Mouse (Mus musculus): Measurements from ENCODE around the gene Mrpl53. TPM values are rescaled to one million over a fixed set of nuclear protein-coding genes. Genes with fewer than 3 reads are reported as not detected.

The Mrpl53 gene
- total and polyA plus RNA-seq, 2 experiments from 2014 or later: 73.7 to 122 TPM

DNA sequence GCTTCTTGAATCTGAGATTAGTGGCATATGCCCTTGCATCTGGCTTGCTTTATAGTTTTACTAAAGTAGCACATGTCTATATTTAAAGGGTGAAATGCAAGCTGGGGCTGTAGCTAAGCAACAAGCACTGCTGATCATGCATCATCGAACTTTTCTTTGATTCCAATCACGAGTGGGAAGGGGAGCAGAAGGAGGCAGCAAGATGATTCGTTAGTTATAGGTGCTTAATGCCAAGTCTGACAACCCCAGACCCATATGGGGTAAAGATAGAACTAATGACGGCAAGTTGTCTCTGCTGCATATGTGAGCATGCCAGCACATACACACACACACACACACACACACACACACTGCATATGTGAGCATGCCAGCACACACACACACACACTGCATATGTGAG lies 4.7 kb upstream of the Mrpl53 start:
- no peak overlapping the region for H3K4me3 ChIP-seq (ENCODE audit: low read length)

DNA sequence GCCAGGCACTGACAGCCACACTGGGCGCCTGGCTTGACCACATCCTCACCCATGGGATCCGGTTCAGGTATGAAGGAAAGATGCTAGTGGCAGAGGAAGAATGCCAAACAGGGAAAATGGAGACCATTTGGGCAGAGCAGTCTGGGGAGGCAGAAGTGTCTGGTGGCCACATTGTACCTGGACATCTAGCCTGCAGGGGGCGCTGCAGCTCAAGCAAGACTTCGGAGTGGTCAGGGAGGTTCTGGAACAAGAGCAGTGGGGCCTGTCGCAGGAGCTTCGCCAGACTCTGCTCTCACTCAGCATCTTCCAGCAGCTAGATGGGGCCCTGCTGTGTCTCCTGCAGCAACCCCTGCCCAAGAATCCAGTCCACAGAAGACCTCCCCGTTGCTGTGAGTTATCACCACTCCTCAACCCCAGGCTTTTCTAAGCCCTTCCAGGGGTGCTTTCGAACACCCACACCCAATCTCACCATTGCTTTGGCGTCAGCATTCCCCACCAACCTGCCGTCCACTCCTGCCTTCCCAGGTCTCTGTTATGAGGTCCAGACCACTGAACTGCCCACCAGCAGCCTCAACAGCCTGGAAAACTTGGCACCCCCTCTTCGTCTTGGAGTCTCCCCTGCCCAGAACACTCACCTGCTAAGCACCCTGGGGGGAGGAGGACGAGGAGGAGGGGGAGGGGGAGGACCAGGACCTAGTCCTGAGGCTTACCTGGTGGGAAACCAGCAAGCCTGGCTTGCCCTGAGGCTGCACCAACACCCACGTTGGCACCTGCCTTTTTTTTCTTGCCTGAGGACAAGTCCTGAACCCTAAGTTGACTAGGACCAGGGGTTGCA lies 1.1 kb upstream of the Mrpl53 start:
- H3K27ac ChIP-seq: peak overlapping the region; percentile 91; the same call in 1 of the 2 replicates
- peaks cover 7% of the 10 kb centered on the region; the same call in 1 of the 2 replicates for H3K36me3 ChIP-seq (ENCODE audit: insufficient read depth, low read length)
- TF ChIP-seq CTCF (IDR thresholded peaks at IDR 0.05; ENCODE audit: low read depth): peak; percentile 83
- 33% methylated on average over 13 of the region's 13 CpGs for WGBS
- H3K9ac ChIP-seq (replicated peaks; ENCODE audit: low read length): peak overlapping the region; percentile 78
- peak overlapping the region; percentile 96 for H3K4me2 ChIP-seq (ENCODE audit: low read depth, low read length)
- no peak overlapping the region for H3K4me3 ChIP-seq (ENCODE audit: low read length)
- no peaks in the 10 kb centered on the region for H3K27me3 ChIP-seq (ENCODE audit: insufficient read depth, low read length)
- H3K9me3 ChIP-seq (ENCODE audit: low read length): no peaks in the 10 kb centered on the region
- DNase-seq (ENCODE audit: low spot score): peak; percentile 82
- H3K4me1 ChIP-seq (ENCODE audit: insufficient read depth, low read length): peaks cover 26% of the 10 kb centered on the region
- ATAC-seq: peak; percentile 41; the same call in 1 of the 2 replicates

More for the DNA sequence above, 4.7 kb upstream of the Mrpl53 start:
- no peak overlapping the region for H3K9ac ChIP-seq (replicated peaks; ENCODE audit: low read length)
- DNase-seq (ENCODE audit: low spot score) (no peak), ATAC-seq (no peak)
- no peaks in the 10 kb centered on the region for H3K27me3 ChIP-seq (ENCODE audit: insufficient read depth, low read length)
- H3K4me1 ChIP-seq (ENCODE audit: insufficient read depth, low read length): peaks cover 23% of the 10 kb centered on the region
- H3K9me3 ChIP-seq (ENCODE audit: low read length): no peaks in the 10 kb centered on the region
- no peak overlapping the region for H3K27ac ChIP-seq
- no peak for TF ChIP-seq CTCF (IDR thresholded peaks at IDR 0.05; ENCODE audit: low read depth)
- WGBS: 45% methylated on average over 4 of the region's 4 CpGs
- peaks cover 7% of the 10 kb centered on the region; the same call in 1 of the 2 replicates for H3K36me3 ChIP-seq (ENCODE audit: insufficient read depth, low read length)
- H3K4me2 ChIP-seq (ENCODE audit: low read depth, low read length): no peak overlapping the region

DNA sequence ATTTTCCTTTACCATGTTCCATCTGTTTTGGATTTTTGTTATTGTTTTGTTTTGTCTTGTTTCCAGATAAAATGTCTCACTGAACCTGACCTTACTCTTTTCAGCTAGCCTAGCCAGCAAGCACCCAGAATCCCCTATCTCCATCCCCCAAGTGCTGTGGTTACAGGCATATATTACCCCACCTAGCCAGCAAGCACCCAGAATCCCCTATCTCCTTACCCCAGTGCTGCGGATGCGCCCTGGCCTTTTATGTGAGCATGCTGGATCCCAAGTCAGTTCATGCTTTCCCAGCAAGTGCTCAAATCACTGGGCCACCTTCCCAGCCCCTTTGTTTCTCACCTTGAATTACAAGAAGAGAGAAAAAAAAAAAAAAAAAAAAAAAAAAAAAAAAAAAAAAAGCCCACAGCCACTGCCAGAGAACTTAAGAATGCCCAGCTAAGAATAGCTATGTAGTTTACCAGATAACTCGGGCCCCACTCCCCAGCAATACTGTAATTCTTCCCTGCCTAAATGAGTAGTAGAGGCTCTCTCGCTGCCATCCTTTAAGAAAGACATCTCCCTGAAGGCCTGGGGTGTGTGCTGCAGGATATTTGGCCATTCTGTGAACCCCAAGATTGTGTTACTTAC lies 2.8 kb downstream of the Mrpl53 start:
- Histone ChIP-seq H3K9me3 (ENCODE audit: low read length) (no peaks in the 10 kb centered on the region), H3K4me3 (ENCODE audit: low read length) (no peak overlapping the region), H3K4me2 (ENCODE audit: low read depth, low read length) (no peak overlapping the region), H3K27ac (no peak overlapping the region), H3K4me1 (ENCODE audit: insufficient read depth, low read length) (peaks cover 25% of the 10 kb centered on the region), H3K36me3 (ENCODE audit: insufficient read depth, low read length) (0 out of 2 replicates have a peak, but pooled peaks cover 5% of the 10 kb centered on the region), H3K9ac (replicated peaks; ENCODE audit: low read length) (no peak overlapping the region), H3K27me3 (ENCODE audit: insufficient read depth, low read length) (no peaks in the 10 kb centered on the region)
- TF ChIP-seq CTCF (IDR thresholded peaks at IDR 0.05; ENCODE audit: low read depth): no peak
- ATAC-seq (no peak), DNase-seq (ENCODE audit: low spot score) (no peak)
- WGBS: 89% methylated on average over 4 of the region's 4 CpGs

DNA sequence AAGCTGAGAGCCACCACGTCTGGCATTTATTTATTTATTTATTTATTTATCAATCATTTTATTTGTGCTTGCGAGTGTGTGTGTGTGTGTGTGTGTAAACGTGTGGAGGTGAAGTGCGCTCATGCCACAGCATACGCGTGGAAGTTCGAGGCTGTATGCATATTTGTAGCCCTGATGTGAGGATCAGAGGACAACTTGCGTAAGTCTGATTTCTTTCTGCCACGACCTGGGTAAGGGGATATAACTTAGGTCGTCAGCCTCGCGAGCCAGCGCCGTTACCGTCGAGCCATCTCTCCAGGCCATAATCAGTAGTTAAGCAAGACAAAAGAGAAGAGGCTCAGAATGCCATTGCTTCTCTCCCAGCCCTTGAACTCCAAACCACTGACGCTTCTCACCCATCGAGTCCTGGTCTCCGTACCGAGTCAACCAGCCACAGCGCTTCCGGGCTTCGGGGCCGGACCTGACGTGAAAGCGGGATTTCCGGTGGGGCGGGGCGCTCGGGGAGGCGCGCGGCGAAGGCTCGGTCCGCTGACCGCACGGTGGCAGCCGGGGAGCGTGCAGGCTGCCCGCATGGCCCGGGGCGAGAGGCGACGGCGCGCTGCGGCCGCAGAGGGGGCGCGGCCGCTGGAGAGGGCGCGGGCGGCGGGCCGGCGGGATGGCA lies 6.3 kb downstream of the Mrpl53 start, which contains the start of gene Mogs:
Mogs (plus strand) TSS at position 486 of the 661 bp plus-strand sequence.
- no peaks in the 10 kb centered on the region for H3K9me3 ChIP-seq (ENCODE audit: low read length)
- H3K4me2 ChIP-seq (ENCODE audit: low read depth, low read length): peak within 1 kb of the TSS; percentile 95
- no peak; the same call in 1 of the 2 replicates for TF ChIP-seq CTCF (IDR thresholded peaks at IDR 0.05; ENCODE audit: low read depth)
- peaks cover 16% of the 10 kb centered on the region for H3K4me1 ChIP-seq (ENCODE audit: insufficient read depth, low read length)
- 0 out of 2 replicates have a peak, but pooled peaks cover 9% of the 10 kb centered on the region for H3K36me3 ChIP-seq (ENCODE audit: insufficient read depth, low read length)
- peak within 1 kb of the TSS; percentile 78 for H3K27ac ChIP-seq
- no peaks in the 10 kb centered on the region for H3K27me3 ChIP-seq (ENCODE audit: insufficient read depth, low read length)
- ATAC-seq (peak; percentile 89), DNase-seq (ENCODE audit: low spot score) (peak; percentile 95)
- H3K9ac ChIP-seq (replicated peaks; ENCODE audit: low read length): peak within 1 kb of the TSS; percentile 84
- WGBS: 2% methylated on average over 58 of the region's 58 CpGs
- peak within 1 kb of the TSS; percentile 81 for H3K4me3 ChIP-seq (ENCODE audit: low read length)

DNA sequence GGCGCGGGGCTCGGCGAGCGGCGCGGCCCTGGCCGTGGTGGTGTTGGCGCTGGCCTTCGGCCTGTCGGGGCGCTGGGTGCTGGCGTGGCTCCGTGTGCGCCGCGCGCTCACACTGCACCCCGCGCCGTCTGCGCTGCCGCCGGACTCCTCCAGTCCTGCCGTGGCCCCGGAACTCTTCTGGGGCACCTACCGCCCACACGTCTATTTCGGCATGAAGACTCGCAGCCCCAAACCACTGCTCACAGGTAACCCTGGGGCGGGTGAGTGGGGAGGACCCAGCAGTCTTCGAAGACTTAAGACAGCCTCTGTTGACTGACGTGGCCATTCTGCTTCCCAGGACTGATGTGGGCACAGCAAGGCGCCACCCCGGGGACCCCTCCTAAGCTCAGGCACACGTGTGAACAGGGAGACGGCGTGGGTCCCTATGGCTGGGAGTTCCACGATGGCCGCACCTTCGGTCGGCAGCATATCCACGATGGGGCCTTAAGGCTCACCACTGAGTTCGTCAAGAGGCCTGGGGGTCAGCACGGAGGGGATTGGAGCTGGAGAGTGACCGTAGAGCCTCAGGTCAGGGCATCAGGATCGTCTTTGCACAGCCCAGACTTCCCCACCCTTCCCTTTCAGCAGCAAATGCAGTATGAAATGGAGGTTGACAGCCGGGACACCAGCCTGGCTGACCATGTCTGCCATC lies 7.0 kb downstream of the Mrpl53 start:
- ATAC-seq (peak; percentile 70), DNase-seq (ENCODE audit: low spot score) (no peak)
- Histone ChIP-seq H3K4me1 (ENCODE audit: insufficient read depth, low read length) (peaks cover 18% of the 10 kb centered on the region), H3K9me3 (ENCODE audit: low read length) (no peaks in the 10 kb centered on the region), H3K27ac (peak overlapping the region; percentile 78), H3K4me3 (ENCODE audit: low read length) (peak overlapping the region; percentile 81), H3K9ac (replicated peaks; ENCODE audit: low read length) (peak overlapping the region; percentile 84), H3K36me3 (ENCODE audit: insufficient read depth, low read length) (0 out of 2 replicates have a peak, but pooled peaks cover 9% of the 10 kb centered on the region), H3K4me2 (ENCODE audit: low read depth, low read length) (peak overlapping the region; percentile 95), H3K27me3 (ENCODE audit: insufficient read depth, low read length) (no peaks in the 10 kb centered on the region)
- WGBS: 2% methylated on average over 42 of the region's 48 CpGs
- TF ChIP-seq CTCF (IDR thresholded peaks at IDR 0.05; ENCODE audit: low read depth): no peak
